Comparison of ENCODE assay signal across 21 mouse cellular contexts in the genomic region with DNA sequence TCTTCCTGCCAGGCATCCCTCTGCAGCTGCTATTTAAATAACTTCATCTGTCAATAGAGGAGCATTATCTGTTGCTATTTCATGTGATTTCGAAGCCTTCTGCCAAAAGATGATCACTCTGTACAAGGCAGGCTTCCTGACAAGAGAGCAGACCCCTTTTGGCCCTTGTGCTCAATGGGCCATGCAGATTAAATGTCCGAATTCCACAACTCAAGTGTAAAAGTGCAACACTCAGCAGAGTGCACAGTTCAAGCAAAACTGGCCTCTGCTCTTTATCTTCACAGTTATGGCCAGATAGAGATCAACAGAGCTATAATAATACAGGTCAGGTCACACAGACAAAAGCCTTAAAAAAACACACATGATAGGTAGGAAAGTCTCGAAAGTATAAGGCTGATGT. TPM values are rescaled to one million over a fixed set of nuclear protein-coding genes. Genes with fewer than 3 reads are reported as not detected.
DNase-seq lines count a peak whose midpoint lies in the region; ATAC-seq and TF ChIP-seq lines count a peak whose summit lies in the region.
"Had no signal": no experiment of that assay in that cellular context is flagged by ENCODE, and none has a peak within 500 bp of the region (broad histone marks: within the 10 kb centered on the region; RNA-seq: fewer than 3 reads in every experiment).

No protein-coding gene starts in this region.

- TF ChIP-seq CTCF in lung, postnatal 0 days (IDR thresholded peaks at IDR 0.05): no peak

- peaks cover 5% of the 10 kb centered on the region; the same call in 1 of the 2 replicates for H3K4me1 ChIP-seq in kidney, embryonic 16.5 days (ENCODE audit: insufficient read depth, low read length)
- no peaks in the 10 kb centered on the region for H3K4me1 ChIP-seq in lung, postnatal 0 days (ENCODE audit: insufficient read depth, low read depth, low read length)
- H3K4me1 ChIP-seq in midbrain, embryonic 11.5 days (ENCODE audit: control insufficient read depth, insufficient read depth, low read length): no peaks in the 10 kb centered on the region
- H3K4me1 ChIP-seq in forebrain, embryonic 12.5 days: no peaks in the 10 kb centered on the region
- H3K4me1 ChIP-seq: embryonic facial prominence, embryonic 13.5 days; forebrain, embryonic 15.5 days; hindbrain, embryonic 12.5 days had no signal

- no peak overlapping the region for H3K4me2 ChIP-seq in kidney, embryonic 16.5 days (replicated peaks; ENCODE audit: low read depth, low read length)
- no peak overlapping the region for H3K4me2 ChIP-seq in lung, postnatal 0 days (replicated peaks; ENCODE audit: low read depth, low read length)
- H3K4me2 ChIP-seq in midbrain, embryonic 11.5 days: no peak overlapping the region
- H3K4me2 ChIP-seq in forebrain, embryonic 12.5 days: no peak overlapping the region
- H3K4me2 ChIP-seq: embryonic facial prominence, embryonic 13.5 days; forebrain, embryonic 15.5 days; hindbrain, embryonic 12.5 days had no signal

- ATAC-seq in kidney, embryonic 16.5 days (ENCODE audit: low FRiP score, low TSS enrichment): peak; percentile 61; the same call in 1 of the 2 replicates
- no peak for ATAC-seq in lung, postnatal 0 days
- no peak for ATAC-seq in midbrain, embryonic 11.5 days (ENCODE audit: low FRiP score)
- ATAC-seq in forebrain, embryonic 12.5 days (ENCODE audit: low FRiP score): no peak
- ATAC-seq: forebrain, embryonic 15.5 days had no signal

- no peak overlapping the region for H3K27ac ChIP-seq in kidney, embryonic 16.5 days (ENCODE audit: low read length)
- no peak overlapping the region for H3K27ac ChIP-seq in lung, postnatal 0 days (ENCODE audit: low read length)
- H3K27ac ChIP-seq in midbrain, embryonic 11.5 days (ENCODE audit: low read depth, low read length): no peak overlapping the region
- H3K27ac ChIP-seq in forebrain, embryonic 12.5 days: no peak overlapping the region
- H3K27ac ChIP-seq: embryonic facial prominence, embryonic 13.5 days; forebrain, embryonic 15.5 days; hindbrain, embryonic 12.5 days had no signal

- 25% methylated on average over 3 of the region's 3 CpGs for WGBS in kidney, embryonic 16.5 days
- 51% methylated on average over 3 of the region's 3 CpGs for WGBS in lung, postnatal 0 days
- WGBS in midbrain, embryonic 11.5 days: 76% methylated on average over 3 of the region's 3 CpGs
- WGBS in forebrain, embryonic 12.5 days: 68% methylated on average over 3 of the region's 3 CpGs

- no peak for TF ChIP-seq EP300 in lung, postnatal 0 days (IDR thresholded peaks at IDR 0.05)

- peak; percentile 62 to 74 for DNase-seq in kidney, adult 8-10 months
- peak; percentile 38 to 64 for DNase-seq in kidney, postnatal 25 days
- peak; percentile 2 for DNase-seq in retina, postnatal 1 day
- no peak for DNase-seq in lung, postnatal 0 days (ENCODE audit: low spot score)
- DNase-seq in midbrain, embryonic 11.5 days (ENCODE audit: low spot score, missing footprints): no peak
- no peak for DNase-seq in ovary, adult 18-20 months (ENCODE audit: low spot score)
- DNase-seq: adrenal gland, adult 8-10 months; cerebellum, adult 11 months; cerebellum, adult 8-10 months; cerebellum, postnatal 25 days; gastrocnemius, postnatal 36 days; heart, adult 11 months; heart, postnatal 10 days; heart, postnatal 4 days had no signal

- no peaks in the 10 kb centered on the region for H3K36me3 ChIP-seq in kidney, embryonic 16.5 days (ENCODE audit: insufficient read depth, low read length)
- no peaks in the 10 kb centered on the region for H3K36me3 ChIP-seq in lung, postnatal 0 days (ENCODE audit: insufficient read depth, low read length)
- no peaks in the 10 kb centered on the region for H3K36me3 ChIP-seq in midbrain, embryonic 11.5 days (ENCODE audit: control insufficient read depth, insufficient read depth, low read length)
- no peaks in the 10 kb centered on the region for H3K36me3 ChIP-seq in forebrain, embryonic 12.5 days (replicated peaks)
- H3K36me3 ChIP-seq: embryonic facial prominence, embryonic 13.5 days; forebrain, embryonic 15.5 days; hindbrain, embryonic 12.5 days had no signal

- H3K4me3 ChIP-seq in kidney, embryonic 16.5 days (ENCODE audit: low read length): no peak overlapping the region
- H3K4me3 ChIP-seq in lung, postnatal 0 days (ENCODE audit: low read depth, low read length): no peak overlapping the region
- H3K4me3 ChIP-seq in midbrain, embryonic 11.5 days (ENCODE audit: low read depth, low read length): no peak overlapping the region
- H3K4me3 ChIP-seq in forebrain, embryonic 12.5 days (replicated peaks): no peak overlapping the region
- H3K4me3 ChIP-seq: embryonic facial prominence, embryonic 13.5 days; forebrain, embryonic 15.5 days; hindbrain, embryonic 12.5 days had no signal

- H3K9ac ChIP-seq in kidney, embryonic 16.5 days (replicated peaks; ENCODE audit: low read length): no peak overlapping the region
- H3K9ac ChIP-seq in lung, postnatal 0 days (replicated peaks; ENCODE audit: low read depth): no peak overlapping the region
- no peak overlapping the region for H3K9ac ChIP-seq in midbrain, embryonic 11.5 days (ENCODE audit: low read length)
- H3K9ac ChIP-seq in forebrain, embryonic 12.5 days: no peak overlapping the region
- H3K9ac ChIP-seq: embryonic facial prominence, embryonic 13.5 days; forebrain, embryonic 15.5 days; hindbrain, embryonic 12.5 days had no signal

- H3K27me3 ChIP-seq in kidney, embryonic 16.5 days (ENCODE audit: insufficient read depth, low read length): no peaks in the 10 kb centered on the region
- H3K27me3 ChIP-seq in lung, postnatal 0 days (replicated peaks; ENCODE audit: insufficient read depth, low read length): no peaks in the 10 kb centered on the region
- H3K27me3 ChIP-seq in midbrain, embryonic 11.5 days (ENCODE audit: control insufficient read depth, insufficient read depth, low read length): no peaks in the 10 kb centered on the region
- no peaks in the 10 kb centered on the region for H3K27me3 ChIP-seq in forebrain, embryonic 12.5 days
- H3K27me3 ChIP-seq: embryonic facial prominence, embryonic 13.5 days; forebrain, embryonic 15.5 days; hindbrain, embryonic 12.5 days had no signal

- H3K9me3 ChIP-seq in kidney, embryonic 16.5 days (ENCODE audit: low read length): no peaks in the 10 kb centered on the region
- H3K9me3 ChIP-seq in lung, postnatal 0 days (ENCODE audit: low read length): no peaks in the 10 kb centered on the region
- H3K9me3 ChIP-seq in midbrain, embryonic 11.5 days (ENCODE audit: control insufficient read depth, low read length): no peaks in the 10 kb centered on the region
- H3K9me3 ChIP-seq in forebrain, embryonic 12.5 days: no peaks in the 10 kb centered on the region
- H3K9me3 ChIP-seq: embryonic facial prominence, embryonic 13.5 days; forebrain, embryonic 15.5 days; hindbrain, embryonic 12.5 days had no signal

RNA-seq across cellular contexts. Expression of a gene that starts 46.9 kb away (rescaled TPM):
- 0.30 and 0.60 TPM in 2 replicates for polyA plus RNA-seq in kidney, embryonic 16.5 days (2015; fragmentation: Nextera tagmentation; extraction: Ambion mirVana)
- polyA plus RNA-seq in lung, postnatal 0 days (2015; fragmentation: Nextera tagmentation; extraction: Ambion mirVana): 0.07 TPM in 1 of 2 replicates, not detected in the other
- polyA plus RNA-seq in midbrain, embryonic 11.5 days (2014; fragmentation: Nextera tagmentation; extraction: Ambion mirVana): not detected in 2 replicates
- polyA plus RNA-seq in forebrain, embryonic 12.5 days (2016; fragmentation: Nextera tagmentation; extraction: Ambion mirVana): not detected in 2 replicates
- polyA plus RNA-seq: cortical plate, adult 2 months; embryonic facial prominence, embryonic 13.5 days; heart, embryonic 14.5 days; hindbrain, embryonic 12.5 days had no signal

Comparison
In these comparisons a context has a peak if more than half of its experiments do, and no peak if none do; other contexts are left out.
1. DNase-seq: peak in kidney, adult 8-10 months (2 of 2), kidney, postnatal 25 days (2 of 2) and retina, postnatal 1 day (single experiment); none in lung, postnatal 0 days (single experiment), midbrain, embryonic 11.5 days (single experiment) and ovary, adult 18-20 months (single experiment).